Mouse (Mus musculus) urinary bladder, postnatal 10 days (tissue): ENCODE measurements around the gene Olfr1426.
"Not testable (repeated sequence)": the region's sequence is repeated elsewhere in the genome, so short reads cannot be mapped to it uniquely, and the experiment has no call there.

ENCODE experiments used
- DNase-seq: peaks from one replicate; pipeline ENCODE4 v3.0.0; 2022; ENCODE audit warnings: low spot score

Gene Olfr1426

GRCm38 (mm10) chr19:12091913-12092312 lies at the start of gene Olfr1426:
TSS of gene Olfr1426 (minus strand) at chr19:12092013.
- no peak for DNase-seq

GRCm38 (mm10) chr19:12134289-12134688 lies 42.5 kb upstream of the Olfr1426 start:
- no peak for DNase-seq

- DNase-seq, result no peak
These were observed 31.3 kb upstream of the Olfr1426 start, which contains the start of gene Olfr76 for GRCm38 (mm10) chr19:12123103-12123502. TSS of gene Olfr76 (minus strand) at chr19:12123203.

- DNase-seq, result no peak
These were observed 24.7 kb upstream of the Olfr1426 start for GRCm38 (mm10) chr19:12116464-12116863.

- no peak for DNase-seq
These were observed 24.0 kb upstream of the Olfr1426 start, which contains the start of gene Olfr1428 for GRCm38 (mm10) chr19:12115797-12116196. TSS of gene Olfr1428 (minus strand) at chr19:12115897.

GRCm38 (mm10) chr19:12113807-12114206 lies 22.0 kb upstream of the Olfr1426 start:
- DNase-seq, result no peak

GRCm38 (mm10) chr19:12104541-12104940 lies 12.7 kb upstream of the Olfr1426 start:
- no peak for DNase-seq

GRCm38 (mm10) chr19:12103234-12103633 lies 11.4 kb upstream of the Olfr1426 start, which contains the start of gene Olfr1427:
TSS of gene Olfr1427 (minus strand) at chr19:12103334.
- DNase-seq, result no peak

GRCm38 (mm10) chr19:12077631-12078030 lies 14.2 kb downstream of the Olfr1426 start, which contains the start of gene Olfr1425:
TSS of gene Olfr1425 (minus strand) at chr19:12077731.
- DNase-seq, result not testable (repeated sequence)

- DNase-seq, result not testable (repeated sequence)
These were observed 22.3 kb downstream of the Olfr1426 start for GRCm38 (mm10) chr19:12069546-12069945.

- DNase-seq, result not testable (repeated sequence)
These were observed 24.0 kb downstream of the Olfr1426 start for GRCm38 (mm10) chr19:12067806-12068205.

- not testable (repeated sequence) for DNase-seq
These were observed 29.2 kb downstream of the Olfr1426 start, which contains the start of gene Olfr1424 for GRCm38 (mm10) chr19:12062582-12062981. TSS of gene Olfr1424 (minus strand) at chr19:12062682.

- no peak for DNase-seq
These were observed 48.6 kb downstream of the Olfr1426 start for GRCm38 (mm10) chr19:12043163-12043562.

- no peak for DNase-seq
These were observed 50.6 kb downstream of the Olfr1426 start, which contains the start of gene Olfr1423 for GRCm38 (mm10) chr19:12041217-12041616. TSS of gene Olfr1423 (minus strand) at chr19:12041317.

- DNase-seq, result no peak
These were observed 54.1 kb downstream of the Olfr1426 start for GRCm38 (mm10) chr19:12037727-12038126.
